Mouse (Mus musculus) G1E (cell line): ENCODE measurements around the gene Ksr1.

Experiments
- CTCF ChIP-seq: IDR thresholded peaks from 2 replicates; pipeline ENCODE4 v1.5.1; 2012; ENCODE audit warnings: low read depth, low read length, inconsistent platforms, mixed read lengths
- GATA1 ChIP-seq: IDR thresholded peaks from 2 replicates; pipeline ENCODE4 v1.6.1; 2012; ENCODE audit warnings: borderline replicate concordance, low read length, inconsistent platforms, mixed read lengths
- TAL1 ChIP-seq: conservative IDR thresholded peaks from 2 replicates; pipeline ENCODE4 v1.6.1; 2012; ENCODE audit warnings: low read depth, low read length, inconsistent platforms, mixed read lengths

DNA sequence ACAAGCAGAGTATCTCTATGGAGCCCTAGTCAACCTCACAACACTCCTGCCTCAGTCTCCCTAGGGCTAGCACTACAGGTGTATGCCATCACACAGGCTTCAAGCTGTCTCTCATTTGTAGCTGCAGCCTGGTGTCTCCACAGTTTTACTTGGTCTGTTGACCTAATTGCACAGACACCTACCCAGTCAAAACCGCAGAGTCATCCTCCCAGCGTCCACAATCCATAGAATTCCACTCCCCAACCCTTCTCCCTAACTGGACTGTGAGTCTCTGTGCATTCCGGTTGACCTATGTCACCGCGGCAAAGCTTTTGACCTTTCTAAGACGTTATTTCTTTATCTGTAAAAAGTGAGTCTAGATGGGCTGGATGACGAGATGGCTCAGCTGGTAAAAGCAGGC is 5.7 kb upstream of the Ksr1 start:
- TF ChIP-seq CTCF (no peak), TAL1 (no peak), GATA1 (no peak)
